Mouse (Mus musculus) embryonic facial prominence, embryonic 14.5 days (tissue): ENCODE data around the gene Trmt10c. TPM values are rescaled to one million over a fixed set of nuclear protein-coding genes. Genes with fewer than 3 reads are reported as not detected.

ENCODE experiments used
- ATAC-seq: fragments of 200-750 bp; cut with Nextera tagmentation; 2 replicates; pipeline ENCODE4 v1.8.0; 2017; ENCODE audit warnings: low read depth, moderate number of reproducible peaks, moderate TSS enrichment
- DNase-seq: peaks from one replicate; pipeline ENCODE4 v3.0.0-alpha.2; 2015; ENCODE audit warnings: low spot score
- H3K27ac ChIP-seq: fragments of 300-500 bp; sonication (generic); replicated peaks from 2 replicates; pipeline ENCODE4 v1.5.1; 2014; ENCODE audit warnings: low read depth, mild to moderate bottlenecking, low read length, moderate library complexity
- H3K27me3 ChIP-seq: fragments of 300-500 bp; sonication (generic); replicated peaks from 2 replicates; pipeline ENCODE4 v1.6.1; 2014; ENCODE audit warnings: low read length; ENCODE audit not compliant: control insufficient read depth, insufficient read depth
- H3K36me3 ChIP-seq: fragments of 300-500 bp; sonication (generic); 2 replicates; pipeline ENCODE4 v1.6.1; 2014; ENCODE audit warnings: low read length, mixed read lengths; ENCODE audit not compliant: control insufficient read depth, insufficient read depth
- H3K4me1 ChIP-seq: fragments of 300-500 bp; sonication (generic); 2 replicates; pipeline ENCODE4 v1.6.1; 2014; ENCODE audit warnings: antibody characterized with exemption, low read length; ENCODE audit not compliant: control insufficient read depth, insufficient read depth
- H3K4me2 ChIP-seq: fragments of 300-500 bp; sonication (generic); 2 replicates; pipeline ENCODE4 v1.6.1; 2014; ENCODE audit warnings: low read depth, mild to moderate bottlenecking, low read length, moderate library complexity, mixed read lengths
- H3K4me3 ChIP-seq: fragments of 300-500 bp; sonication (generic); 2 replicates; pipeline ENCODE4 v1.5.1; 2014; ENCODE audit warnings: low read depth, mild to moderate bottlenecking, low read length
- H3K9ac ChIP-seq: fragments of 300-500 bp; sonication (generic); 2 replicates; pipeline ENCODE4 v1.6.1; 2014; ENCODE audit warnings: low read depth, mild to moderate bottlenecking, low read length, moderate library complexity, mixed read lengths
- H3K9me3 ChIP-seq: fragments of 300-500 bp; sonication (generic); 2 replicates; pipeline ENCODE4 v1.6.1; 2016; ENCODE audit warnings: low read length; ENCODE audit not compliant: control insufficient read depth
- WGBS: fragments of 180-500 bp; shearing (Covaris S2); extraction: QIAGEN DNeasy Blood & Tissue Kit; methylation state at CpG from one replicate; pipeline ENCODE4 v1.1.7; 2014; 5-methylcytosine and 5-hydroxymethylcytosine counted together
- polyA plus RNA-seq: library from polyadenylated mRNA; unstranded; fragments of >200 nt; fragmentation: Nextera tagmentation; extraction: Ambion mirVana; gene quantifications from 2 replicates; pipeline ENCODE4 v1.2.1, GENCODE M21; 2014

Gene Trmt10c
- polyA plus RNA-seq, 1 experiment from 2014 or later = 27.0 TPM

DNA sequence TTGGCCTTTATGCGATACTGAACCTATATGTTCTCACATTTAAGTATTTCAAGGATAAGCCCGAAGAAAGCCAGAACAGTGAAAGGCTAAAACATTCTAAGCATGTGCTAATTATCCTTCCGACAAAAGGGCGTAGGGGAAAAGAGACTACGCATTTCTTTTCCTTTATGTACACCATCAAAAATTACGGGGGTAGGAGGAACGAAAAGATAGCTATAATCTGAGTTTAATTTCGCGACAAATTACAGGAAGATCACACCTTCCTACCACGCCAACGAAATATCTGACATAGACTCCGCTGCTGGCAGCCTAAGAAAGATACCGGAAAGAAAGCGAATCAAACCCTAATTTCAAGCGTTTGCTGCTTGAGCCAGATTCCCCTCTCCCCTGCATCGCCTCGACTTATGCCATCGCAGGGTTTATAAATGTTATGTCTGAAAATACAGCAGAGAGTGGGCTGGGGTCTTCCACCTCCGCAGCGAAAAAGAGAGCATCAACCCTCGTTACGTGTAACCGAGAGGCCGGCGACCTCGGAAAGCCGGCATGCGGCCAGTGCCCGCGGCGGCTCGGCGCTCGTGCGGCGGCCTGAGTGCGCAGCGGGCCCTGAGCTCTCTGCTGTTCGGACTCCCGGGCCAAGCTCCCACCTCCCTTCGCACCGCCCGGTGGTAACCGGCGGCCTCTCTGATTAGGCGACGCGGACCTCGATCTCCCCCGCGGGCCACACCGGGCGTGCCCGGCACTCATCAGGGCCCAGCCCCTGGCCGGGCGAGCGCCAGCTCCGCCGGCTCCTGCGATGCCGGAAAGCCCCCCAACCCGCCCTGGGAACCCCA lies 8.7 kb downstream of the Trmt10c start:
- Histone ChIP-seq H3K4me2 (peak overlapping the region; percentile 80), H3K27me3 (no peaks in the 10 kb centered on the region), H3K9me3 (no peaks in the 10 kb centered on the region), H3K36me3 (peaks cover 30% of the 10 kb centered on the region), H3K9ac (peak overlapping the region; percentile 99), H3K4me3 (peak overlapping the region; percentile 94), H3K27ac (peak overlapping the region; percentile 94), H3K4me1 (peaks cover 17% of the 10 kb centered on the region)
- under 1% methylated on average over 41 of the region's 62 CpGs for WGBS
- ATAC-seq = peak; percentile 87
- DNase-seq = peak; percentile 41

DNA sequence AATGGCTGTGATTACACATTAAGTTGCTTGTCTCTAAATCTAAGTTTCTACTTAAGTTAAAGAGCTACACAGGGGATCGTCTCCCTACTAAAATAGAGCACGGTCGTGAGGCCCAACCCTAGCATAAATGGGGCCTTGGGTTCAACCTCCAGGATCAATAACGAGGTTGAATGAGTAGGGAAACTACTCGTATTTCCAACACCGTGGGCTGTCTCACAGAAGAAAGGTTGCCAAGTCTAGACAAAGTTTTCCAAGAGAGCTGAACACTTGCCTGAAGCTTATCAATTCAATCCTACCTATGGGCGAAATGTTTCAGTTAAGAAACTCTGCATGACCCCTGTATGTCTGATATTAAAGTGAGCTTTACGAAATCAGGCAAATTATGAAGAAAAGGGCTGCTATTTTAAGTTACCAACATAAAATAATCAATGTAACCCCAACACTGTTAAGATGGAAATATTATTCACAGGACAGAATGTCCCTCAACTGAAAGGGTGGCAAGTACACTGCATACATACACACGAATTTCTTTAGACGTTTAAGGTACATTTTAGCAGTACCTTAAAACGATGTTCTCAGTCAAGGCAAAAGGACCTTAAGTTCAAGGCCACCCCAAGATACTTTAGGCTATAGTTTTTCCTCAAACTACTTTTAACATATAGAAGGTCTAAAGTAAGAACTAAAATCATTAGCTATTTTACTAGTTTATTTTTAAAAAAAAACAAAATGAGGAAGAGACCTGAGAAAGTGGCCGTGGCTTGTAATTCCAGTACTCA lies 9.6 kb downstream of the Trmt10c start:
- peaks cover 25% of the 10 kb centered on the region for H3K36me3 ChIP-seq
- H3K4me1 ChIP-seq = peaks cover 17% of the 10 kb centered on the region
- DNase-seq (no peak), ATAC-seq (no peak)
- H3K4me2 ChIP-seq = peak overlapping the region; percentile 80
- no peaks in the 10 kb centered on the region for H3K9me3 ChIP-seq
- H3K4me3 ChIP-seq = peak overlapping the region; percentile 94
- no peaks in the 10 kb centered on the region for H3K27me3 ChIP-seq
- no peak overlapping the region for H3K27ac ChIP-seq
- peak overlapping the region; percentile 99 for H3K9ac ChIP-seq
- 35% methylated on average over 12 of the region's 12 CpGs for WGBS

GRCm38 (mm10) chr16:56019660-56020059 lies 18.0 kb downstream of the Trmt10c start:
- DNase-seq (no peak), ATAC-seq (no peak)
- no peaks in the 10 kb centered on the region for H3K27me3 ChIP-seq
- no peak overlapping the region for H3K9ac ChIP-seq
- peaks cover 53% of the 10 kb centered on the region for H3K36me3 ChIP-seq
- no peak overlapping the region for H3K4me2 ChIP-seq
- 96% methylated on average over 7 of the region's 7 CpGs for WGBS
- no peaks in the 10 kb centered on the region for H3K9me3 ChIP-seq
- H3K27ac ChIP-seq = no peak overlapping the region
- H3K4me1 ChIP-seq = no peaks in the 10 kb centered on the region
- H3K4me3 ChIP-seq = no peak overlapping the region

- DNase-seq (no peak), ATAC-seq (no peak)
- no peak overlapping the region for H3K4me2 ChIP-seq
- peaks cover 36% of the 10 kb centered on the region for H3K36me3 ChIP-seq
- 91% methylated on average over 7 of the region's 7 CpGs for WGBS
- H3K27ac ChIP-seq = no peak overlapping the region
- H3K4me3 ChIP-seq = no peak overlapping the region
- H3K9ac ChIP-seq = no peak overlapping the region
- no peaks in the 10 kb centered on the region for H3K27me3 ChIP-seq
- no peaks in the 10 kb centered on the region for H3K9me3 ChIP-seq
- H3K4me1 ChIP-seq = no peaks in the 10 kb centered on the region
These were observed 23.5 kb downstream of the Trmt10c start for GRCm38 (mm10) chr16:56014076-56014475.

DNA sequence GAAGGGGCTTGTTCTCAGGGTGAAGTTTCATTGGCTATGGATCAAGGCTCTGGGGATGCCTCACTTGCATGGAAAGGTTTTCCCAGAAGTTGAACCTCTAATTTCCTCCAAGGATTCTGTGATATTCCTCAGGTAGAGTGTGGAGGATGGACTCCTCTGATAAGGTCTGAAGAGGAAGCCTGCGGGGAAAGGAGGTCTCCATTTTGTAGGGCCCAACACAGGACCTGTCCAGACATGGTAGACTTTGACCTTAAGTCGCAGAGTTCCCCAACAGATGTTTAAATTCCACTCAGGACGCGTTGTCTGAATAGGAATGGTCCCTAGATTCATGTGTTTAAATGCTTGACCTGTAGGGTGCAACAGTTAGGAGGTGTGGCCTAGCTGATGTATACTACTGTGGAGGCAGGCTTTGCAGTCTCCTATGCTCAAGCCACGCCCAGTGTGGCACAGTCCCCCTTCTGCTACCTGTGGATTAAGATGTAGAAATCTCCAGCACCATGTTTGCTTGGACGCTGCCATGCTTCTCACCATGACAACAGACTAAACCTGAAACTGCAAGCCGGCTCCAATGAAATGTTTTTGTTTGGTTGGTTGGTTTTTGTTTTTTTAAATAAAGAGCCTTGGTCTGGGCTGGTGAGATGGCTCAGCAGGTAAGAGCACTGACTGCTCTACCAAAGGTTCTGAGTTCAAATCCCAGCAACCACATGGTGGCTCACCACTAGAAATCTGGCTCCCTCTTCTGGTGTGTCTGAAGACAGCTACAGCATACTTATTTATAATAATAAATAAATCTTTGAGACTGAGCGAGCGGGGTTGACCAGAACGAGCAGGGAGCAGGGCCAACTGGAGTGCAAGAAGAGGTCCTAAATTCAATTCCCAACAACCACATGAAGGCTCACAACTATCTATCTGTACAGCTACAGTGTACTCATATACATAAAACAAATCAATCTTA lies 24.6 kb downstream of the Trmt10c start:
- Histone ChIP-seq H3K4me2 (no peak overlapping the region), H3K36me3 (peaks cover 29% of the 10 kb centered on the region), H3K9me3 (no peaks in the 10 kb centered on the region), H3K4me1 (no peaks in the 10 kb centered on the region), H3K4me3 (no peak overlapping the region), H3K27ac (no peak overlapping the region), H3K9ac (no peak overlapping the region), H3K27me3 (no peaks in the 10 kb centered on the region)
- peak; percentile 55; the same call in 1 of the 2 replicates for ATAC-seq
- no peak for DNase-seq
- WGBS = 90% methylated on average over 10 of the region's 10 CpGs

DNA sequence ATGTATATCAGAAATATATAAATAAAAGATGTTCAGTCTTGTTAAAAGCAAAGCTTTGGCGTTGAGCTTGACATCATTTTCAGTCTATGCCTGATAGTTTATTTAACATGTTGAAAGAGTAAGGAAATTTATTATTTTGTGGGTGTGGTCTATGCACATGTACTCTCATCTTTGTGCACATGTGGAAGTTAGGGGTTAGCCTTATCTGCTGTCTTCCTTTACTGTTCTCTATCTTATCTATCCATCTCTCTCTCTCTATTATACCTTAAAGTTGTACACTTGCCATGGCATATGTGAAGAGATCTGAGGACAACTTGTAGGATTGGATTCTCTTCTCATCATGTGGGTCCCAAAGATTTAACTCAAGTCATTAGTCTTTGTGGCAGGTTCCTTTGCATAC lies 28.8 kb downstream of the Trmt10c start:
- Histone ChIP-seq H3K27ac (no peak overlapping the region), H3K4me1 (no peaks in the 10 kb centered on the region), H3K36me3 (peaks cover 47% of the 10 kb centered on the region), H3K27me3 (no peaks in the 10 kb centered on the region), H3K9ac (no peak overlapping the region), H3K4me2 (no peak overlapping the region), H3K4me3 (no peak overlapping the region), H3K9me3 (no peaks in the 10 kb centered on the region)
- ATAC-seq = no peak
- no peak for DNase-seq
- 94% methylated on average over 1 of the region's 1 CpGs for whole genome bisulfite sequencing

GRCm38 (mm10) chr16:56006798-56007197 lies 30.8 kb downstream of the Trmt10c start:
- no peak for ATAC-seq
- H3K9me3 ChIP-seq = no peaks in the 10 kb centered on the region
- H3K27me3 ChIP-seq = no peaks in the 10 kb centered on the region
- peaks cover 62% of the 10 kb centered on the region for H3K36me3 ChIP-seq
- WGBS = 96% methylated on average over 11 of the region's 11 CpGs
- H3K4me3 ChIP-seq = no peak overlapping the region
- no peak overlapping the region for H3K4me2 ChIP-seq
- no peak overlapping the region for H3K9ac ChIP-seq
- DNase-seq = no peak
- no peaks in the 10 kb centered on the region for H3K4me1 ChIP-seq
- H3K27ac ChIP-seq = no peak overlapping the region

DNA sequence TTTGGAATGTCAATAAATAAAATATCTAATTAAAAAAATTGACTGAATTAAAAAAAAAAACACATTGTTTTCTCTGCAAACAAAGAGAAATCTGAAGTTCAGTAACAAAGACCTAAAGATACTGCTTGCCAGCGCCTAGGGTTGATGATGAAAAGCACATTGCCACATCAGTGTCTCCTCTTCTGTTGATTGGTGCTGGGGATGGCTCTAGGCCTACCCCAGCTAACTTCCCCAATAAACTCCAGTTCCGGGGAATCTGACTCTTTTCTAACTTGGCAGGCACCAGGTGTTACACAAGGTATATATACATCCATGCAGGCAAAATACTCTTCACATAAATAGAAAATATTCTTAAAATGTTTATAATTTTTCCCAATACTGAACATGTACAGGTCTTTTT lies 43.4 kb downstream of the Trmt10c start:
- WGBS = 93% methylated on average over 2 of the region's 2 CpGs

More for the DNA sequence above, 43.4 kb downstream of the Trmt10c start:
- H3K4me3 ChIP-seq = no peak overlapping the region
- H3K27ac ChIP-seq = no peak overlapping the region
- H3K9me3 ChIP-seq = no peaks in the 10 kb centered on the region
- H3K27me3 ChIP-seq = no peaks in the 10 kb centered on the region
- DNase-seq (no peak), ATAC-seq (no peak)
- H3K4me2 ChIP-seq = no peak overlapping the region
- peaks cover 69% of the 10 kb centered on the region for H3K36me3 ChIP-seq
- H3K9ac ChIP-seq = no peak overlapping the region
- H3K4me1 ChIP-seq = no peaks in the 10 kb centered on the region
